Mouse (Mus musculus): ENCODE measurements at regions not wholly inside any gene's neighbourhood (a gene's known extent, or its start where the extent isn't known, plus 50 kb on each side); places are given as distances from the start of the nearest gene placed in this dataset.

GRCm38 (mm10) chr17:65193341-65193740, 347.2 kb downstream of the Tmem232 start:
- no peak for DNase-seq (ENCODE audit: low spot score in 2 of 2)

GRCm38 (mm10) chr17:65192432-65193059, 348.0 kb downstream of the Tmem232 start:
- DNase-seq (ENCODE audit: low spot score in 2 of 2) = no peak

- no peak for DNase-seq (ENCODE audit: low spot score in 2 of 2)
These were observed 349.6 kb downstream of the Tmem232 start for GRCm38 (mm10) chr17:65190839-65191591.

GRCm38 (mm10) chr17:65181164-65181563, 345.3 kb upstream of the 4930583I09Rik start:
- no peak for DNase-seq (ENCODE audit: low spot score in 2 of 2)

GRCm38 (mm10) chr17:65175770-65176169, 339.9 kb upstream of the 4930583I09Rik start:
- no peak for DNase-seq (ENCODE audit: low spot score in 2 of 2)

- no peak for DNase-seq (ENCODE audit: low spot score in 2 of 2)
These were observed 338.2 kb upstream of the 4930583I09Rik start for GRCm38 (mm10) chr17:65174114-65174513.

GRCm38 (mm10) chr17:65173236-65173635, 337.4 kb upstream of the 4930583I09Rik start:
- DNase-seq (ENCODE audit: low spot score in 2 of 2) = no peak

GRCm38 (mm10) chr17:65170691-65171090, 334.8 kb upstream of the 4930583I09Rik start:
- peak; percentile 47 to 74 for DNase-seq (ENCODE audit: low spot score in 2 of 2)

GRCm38 (mm10) chr17:65169981-65170617, 334.2 kb upstream of the 4930583I09Rik start:
- DNase-seq (ENCODE audit: low spot score in 2 of 2) = no peak

GRCm38 (mm10) chr17:65146376-65146775, 310.5 kb upstream of the 4930583I09Rik start:
- DNase-seq (ENCODE audit: low spot score in 2 of 2) = peak; percentile 1 to 39

- no peak for DNase-seq (ENCODE audit: low spot score in 2 of 2)
These were observed 278.8 kb upstream of the 4930583I09Rik start for GRCm38 (mm10) chr17:65114651-65115050.

- no peak for DNase-seq (ENCODE audit: low spot score in 2 of 2)
These were observed 277.2 kb upstream of the 4930583I09Rik start for GRCm38 (mm10) chr17:65113121-65113520.

- no peak for DNase-seq (ENCODE audit: low spot score in 2 of 2)
These were observed 269.8 kb upstream of the 4930583I09Rik start for GRCm38 (mm10) chr17:65105622-65106021.

GRCm38 (mm10) chr17:65101157-65101556, 265.3 kb upstream of the 4930583I09Rik start:
- no peak for DNase-seq (ENCODE audit: low spot score in 2 of 2)

GRCm38 (mm10) chr17:65082249-65082648, 246.4 kb upstream of the 4930583I09Rik start:
- no peak for DNase-seq (ENCODE audit: low spot score in 2 of 2)

- no peak for DNase-seq (ENCODE audit: low spot score in 2 of 2)
These were observed 245.9 kb upstream of the 4930583I09Rik start for GRCm38 (mm10) chr17:65081779-65082086.

GRCm38 (mm10) chr17:65081072-65081778, 245.4 kb upstream of the 4930583I09Rik start:
- no peak for DNase-seq (ENCODE audit: low spot score in 2 of 2)

- no peak for DNase-seq (ENCODE audit: low spot score in 2 of 2)
These were observed 239.0 kb upstream of the 4930583I09Rik start for GRCm38 (mm10) chr17:65074878-65075277.

- DNase-seq (ENCODE audit: low spot score in 2 of 2) = peak in 1 of 2 experiments; percentile 29
These were observed 235.2 kb upstream of the 4930583I09Rik start for GRCm38 (mm10) chr17:65071114-65071513.

GRCm38 (mm10) chr17:65066135-65066534, 230.3 kb upstream of the 4930583I09Rik start:
- DNase-seq (ENCODE audit: low spot score in 2 of 2) = no peak

- DNase-seq (ENCODE audit: low spot score in 2 of 2) = no peak
These were observed 220.2 kb upstream of the 4930583I09Rik start for GRCm38 (mm10) chr17:65056059-65056458.
